Mouse (Mus musculus) T-helper 2 cell (primary cell): ENCODE results near the gene Rsu1.

Experiments used
- in situ Hi-C: fragments of 300-600 bp; cut with MboI, MseI; formaldehyde crosslinking; loops from one replicate; pipeline ENCODE4 v1.15.1; 2025; ENCODE audit warnings: high pct_unique_total_duplicates

The Rsu1 gene

DNA sequence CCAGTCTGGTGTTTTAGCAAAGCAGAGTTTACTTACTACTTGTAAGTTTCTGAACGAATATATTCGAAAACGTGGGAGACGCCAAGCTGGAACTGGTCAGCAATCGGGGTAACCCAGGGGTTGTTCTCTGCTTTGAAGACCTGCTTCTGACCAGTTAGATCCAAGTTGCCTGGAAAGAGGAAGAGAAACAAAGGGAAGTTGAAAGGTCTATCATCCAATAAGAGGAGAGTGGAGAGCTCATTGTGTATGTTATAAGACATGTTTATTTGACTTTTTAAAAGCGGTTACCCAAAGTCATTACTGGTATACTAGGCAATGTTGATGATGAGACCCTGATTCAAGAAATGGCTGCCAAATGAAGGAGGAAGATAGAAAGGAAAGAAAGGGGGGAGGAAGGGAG lies 101.3 kb downstream of the Rsu1 start:
- in situ Hi-C loops: no loop called here

DNA sequence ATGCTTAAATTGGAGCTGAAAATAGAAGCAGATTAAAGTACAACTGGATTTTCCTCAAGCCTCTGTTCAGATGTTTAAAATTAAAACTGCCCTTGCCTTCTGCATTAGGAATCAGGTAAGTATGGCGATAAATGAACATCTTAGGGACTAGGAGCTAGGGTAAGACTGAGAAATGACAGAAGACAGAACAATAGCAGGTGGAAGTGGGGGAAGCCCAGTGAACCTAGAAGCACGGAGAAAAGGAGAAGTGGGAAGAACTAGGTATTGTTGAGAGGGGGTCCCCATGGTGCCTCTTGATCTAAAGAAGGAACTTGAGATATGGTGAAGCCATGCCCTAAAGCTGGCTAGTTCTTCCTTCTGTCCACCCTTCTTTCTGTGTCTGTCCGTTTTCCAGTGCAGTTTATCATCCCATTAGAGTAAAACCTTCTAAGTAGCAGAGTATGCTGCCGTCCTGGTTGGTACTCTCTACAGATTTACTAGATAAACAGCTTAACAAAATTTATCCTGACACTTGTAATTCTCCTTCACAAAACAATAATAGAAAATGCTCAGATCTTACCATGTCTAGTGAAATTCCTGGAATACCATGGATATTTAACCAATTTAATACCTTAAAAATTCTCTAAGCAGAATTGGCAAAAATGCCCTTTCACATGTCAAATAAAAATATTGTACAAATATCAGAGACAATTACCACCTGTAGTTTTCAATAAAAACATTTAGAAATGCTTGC lies 101.9 kb downstream of the Rsu1 start:
- in situ Hi-C loops: no loop called here

DNA sequence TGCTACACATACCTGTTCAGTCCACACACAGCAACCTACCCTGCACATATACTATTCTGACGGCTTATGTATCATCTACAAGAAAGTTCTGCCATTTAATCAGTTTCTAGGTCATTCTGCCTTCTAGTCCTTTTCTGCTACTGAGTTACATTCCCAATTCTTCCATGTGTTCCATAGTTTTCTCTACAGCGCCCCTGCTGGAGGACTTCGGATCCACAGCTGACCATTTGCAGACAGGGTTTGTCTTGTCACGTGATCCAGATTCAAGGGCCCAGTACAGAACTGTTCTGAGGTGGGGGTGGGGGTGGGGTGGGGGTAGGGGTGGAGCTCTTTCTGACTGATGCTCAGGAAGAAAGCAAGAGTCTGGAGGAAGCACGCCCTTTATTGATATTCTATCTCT lies 102.5 kb downstream of the Rsu1 start:
- in situ Hi-C loops: no loop called here

DNA sequence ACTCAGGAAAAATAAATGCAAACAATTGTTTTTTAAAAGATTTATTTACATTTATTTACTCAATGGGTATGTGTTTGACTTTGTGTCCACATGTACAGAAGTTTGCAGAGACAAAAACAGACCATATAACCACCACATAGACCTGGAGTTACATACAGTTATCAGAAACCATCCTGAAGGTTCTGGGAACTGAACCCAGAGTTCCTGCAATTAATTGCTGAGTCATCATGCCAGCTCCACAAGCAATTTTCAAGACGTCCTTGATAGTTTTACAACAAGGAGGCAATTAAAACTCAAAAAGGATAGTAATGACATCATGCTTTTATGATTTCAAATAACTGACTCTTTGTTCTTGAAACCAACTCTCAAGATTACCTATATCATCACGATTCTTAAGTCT lies 109.5 kb downstream of the Rsu1 start:
- in situ Hi-C loops: no loop called here

DNA sequence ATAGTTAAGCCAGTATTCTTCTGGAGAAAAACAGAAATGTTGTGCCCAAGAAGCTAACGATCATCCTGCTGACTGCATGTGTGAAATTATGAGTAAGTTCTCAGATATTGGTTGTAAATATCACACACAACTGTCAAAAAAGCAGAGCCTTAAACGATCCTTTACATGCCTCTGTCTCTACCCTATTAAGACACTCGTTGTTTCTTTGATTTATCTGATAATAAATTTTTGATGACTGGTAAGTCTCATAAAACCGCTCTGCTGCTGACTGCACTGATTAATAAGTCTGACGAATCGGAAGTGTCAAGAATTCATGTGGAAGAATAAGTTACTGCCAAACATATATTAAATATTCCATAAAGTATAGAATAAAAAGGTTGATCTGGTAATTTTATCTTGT lies 126.0 kb downstream of the Rsu1 start:
- in situ Hi-C loops: no loop called here

DNA sequence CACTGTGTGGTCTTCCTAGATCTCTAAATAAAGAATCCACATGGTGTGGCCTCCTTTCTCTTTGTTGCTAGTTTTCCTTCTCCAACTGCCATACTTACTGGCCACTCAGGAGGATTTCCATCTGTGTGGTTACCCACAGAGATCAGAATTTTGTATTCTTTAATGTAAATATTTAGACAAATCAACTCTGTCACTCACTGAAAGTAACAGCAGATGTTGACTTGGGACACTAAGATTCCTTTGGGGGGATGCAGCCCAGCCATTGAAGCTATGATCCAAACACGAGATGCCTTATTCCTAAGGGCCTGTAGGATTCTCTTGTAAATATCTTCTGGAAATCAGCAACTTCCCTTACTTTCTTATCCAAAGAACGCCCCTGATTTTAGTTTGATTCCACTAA lies 136.3 kb downstream of the Rsu1 start:
- in situ Hi-C loops: no loop called here

DNA sequence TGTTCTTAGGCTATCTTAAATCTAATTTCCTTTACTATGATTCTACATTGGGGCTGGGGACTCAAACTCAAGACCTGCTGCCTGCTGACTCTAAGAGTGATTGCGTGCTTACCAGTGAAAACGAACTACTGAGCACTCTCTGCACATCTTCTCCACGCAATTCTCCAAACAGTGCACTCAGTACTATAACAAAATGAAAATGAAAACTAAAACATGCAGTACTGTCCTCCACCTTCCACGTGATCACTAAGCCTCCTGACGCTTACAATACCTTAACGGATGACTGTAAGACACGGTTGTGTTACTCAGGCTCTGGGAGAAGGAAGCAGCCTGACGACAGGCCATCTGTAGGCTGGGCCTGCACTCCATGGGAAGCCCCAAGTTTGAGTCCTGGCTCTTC lies 138.4 kb downstream of the Rsu1 start:
- in situ Hi-C loops: no loop called here

DNA sequence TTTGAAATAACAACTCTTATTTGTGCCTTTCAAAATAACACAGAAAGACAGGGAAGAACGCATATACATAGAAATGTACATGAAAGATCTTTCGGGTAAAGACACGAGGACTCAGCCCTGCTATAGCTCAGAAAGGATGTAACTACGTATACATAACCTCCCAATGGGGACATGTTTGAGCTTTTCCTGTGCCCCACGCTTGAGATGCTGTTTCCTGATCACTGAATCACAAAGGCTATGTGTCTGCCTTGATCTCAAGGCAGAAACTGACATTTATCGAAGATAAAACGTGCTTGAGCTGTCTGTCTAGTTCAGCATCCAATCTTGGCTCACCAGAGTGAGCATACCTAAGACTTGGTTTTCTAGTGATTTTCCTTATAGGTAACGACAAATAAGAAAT lies 138.8 kb downstream of the Rsu1 start:
- in situ Hi-C loops: no loop called here

DNA sequence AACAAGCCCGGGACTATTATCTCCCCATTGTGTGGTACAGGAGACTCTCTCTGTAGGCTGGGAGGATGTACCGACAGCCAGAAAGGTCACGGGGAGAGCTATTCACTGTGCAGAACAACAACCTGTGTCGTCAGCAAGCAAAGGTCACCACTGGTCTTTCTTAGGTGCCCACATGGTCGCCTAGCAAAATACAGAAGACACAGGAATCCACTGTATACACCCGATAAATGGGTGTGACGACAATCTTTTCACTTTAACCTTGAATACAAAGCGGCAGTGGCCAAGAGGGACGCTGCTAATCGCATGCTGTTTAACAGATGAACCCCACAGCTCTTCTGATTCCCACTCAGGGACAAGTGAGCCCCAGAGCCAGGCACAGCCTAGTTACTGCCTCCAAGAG lies 141.4 kb downstream of the Rsu1 start:
- in situ Hi-C loops: no loop called here

DNA sequence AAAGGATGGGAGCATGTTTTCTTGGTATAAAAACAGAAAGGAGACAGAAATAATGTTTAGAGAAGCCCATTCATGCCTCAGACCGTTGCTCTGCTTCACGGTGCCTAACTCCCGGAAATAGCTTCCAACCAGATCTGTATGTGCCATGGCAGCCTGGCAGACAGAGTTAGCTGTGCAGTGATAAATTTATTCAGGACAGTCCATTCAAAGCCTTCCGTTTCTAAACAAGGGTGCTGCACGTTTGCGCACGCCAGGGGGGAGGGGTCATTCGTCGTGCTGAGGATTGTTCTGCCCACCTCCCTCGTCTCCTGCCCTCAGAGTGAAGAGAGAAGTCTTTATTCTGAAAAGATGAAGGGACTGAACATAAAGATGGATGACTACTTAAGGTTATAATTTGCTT lies 141.9 kb downstream of the Rsu1 start:
- in situ Hi-C loops: no loop called here

DNA sequence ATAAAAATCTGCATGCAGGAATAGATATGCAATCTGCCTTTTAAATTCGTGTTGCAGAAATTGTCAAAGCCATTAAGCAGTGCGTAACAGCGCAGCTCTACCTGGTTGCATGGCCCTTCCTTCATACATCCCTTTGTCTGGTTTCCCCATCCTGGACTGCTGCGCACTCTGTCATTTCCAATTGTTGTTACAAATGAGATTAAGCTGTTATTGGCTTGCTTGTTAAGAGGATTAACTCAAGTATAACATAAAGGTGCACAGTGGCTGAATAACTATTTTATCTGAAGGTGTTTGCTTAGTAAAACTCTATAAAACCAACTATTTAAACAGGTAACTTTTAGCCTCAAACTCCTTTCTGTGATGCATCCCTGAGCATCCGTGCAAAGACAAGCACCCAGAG lies 150.8 kb downstream of the Rsu1 start:
- in situ Hi-C loops: no loop called here

DNA sequence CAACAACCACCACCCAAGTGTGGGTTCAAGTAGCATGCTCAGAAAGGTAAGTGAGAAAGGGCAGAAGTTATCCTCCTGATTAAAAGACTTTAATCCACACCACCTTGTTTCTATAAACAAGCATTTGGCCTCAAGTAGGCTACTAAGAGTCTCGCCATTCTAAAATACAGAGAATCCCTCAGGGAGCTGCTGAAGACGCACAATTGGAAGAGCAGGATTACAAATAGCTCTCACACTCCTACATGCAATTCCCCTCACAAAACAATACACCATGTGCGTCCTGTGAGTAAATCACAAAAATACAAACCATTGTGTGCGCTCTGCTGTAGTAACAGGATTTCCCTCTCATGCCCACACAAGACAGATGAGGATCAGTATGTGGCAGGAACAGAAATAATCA lies 153.3 kb downstream of the Rsu1 start:
- in situ Hi-C loops: no loop called here

DNA sequence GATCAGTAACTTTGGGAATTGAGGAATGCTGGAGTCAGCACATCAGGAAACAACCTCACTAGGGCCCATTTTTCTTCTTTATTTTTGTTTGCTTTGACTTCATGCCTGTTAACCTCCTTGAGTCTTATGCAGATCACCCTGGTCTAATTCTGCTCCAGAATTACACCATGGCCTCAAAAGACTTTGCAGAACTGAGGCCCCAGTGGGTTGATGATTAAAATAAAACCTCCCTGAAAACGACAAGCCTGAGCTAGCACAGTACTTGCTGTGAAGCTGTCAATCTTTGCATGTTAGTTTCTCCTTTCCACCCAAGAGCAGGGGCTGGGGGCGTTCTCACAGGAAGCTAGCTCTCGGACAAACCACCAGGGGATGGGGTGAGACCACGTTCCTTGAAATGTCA lies 164.7 kb downstream of the Rsu1 start:
- in situ Hi-C loops: no loop called here

DNA sequence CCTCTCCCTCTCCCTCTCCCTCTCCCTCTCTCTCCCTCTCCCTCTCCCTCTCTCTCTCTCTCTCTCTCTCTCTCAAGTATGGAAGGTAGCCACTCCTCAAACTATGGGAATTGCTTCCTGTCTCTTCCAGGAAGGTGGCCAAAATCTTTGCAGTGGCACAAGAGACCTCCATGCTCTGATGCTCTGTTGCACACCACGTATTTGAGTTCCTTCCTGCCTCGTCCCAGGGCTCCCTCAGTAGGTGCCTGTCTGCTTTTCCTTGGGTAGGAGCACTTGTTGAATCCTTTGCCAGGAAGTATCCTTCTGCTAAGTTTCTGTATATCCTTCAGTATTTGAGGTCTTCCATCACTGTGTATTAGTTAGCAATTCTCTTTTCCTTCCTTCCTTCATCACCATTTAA lies 166.8 kb downstream of the Rsu1 start:
- in situ Hi-C loops: no loop called here

DNA sequence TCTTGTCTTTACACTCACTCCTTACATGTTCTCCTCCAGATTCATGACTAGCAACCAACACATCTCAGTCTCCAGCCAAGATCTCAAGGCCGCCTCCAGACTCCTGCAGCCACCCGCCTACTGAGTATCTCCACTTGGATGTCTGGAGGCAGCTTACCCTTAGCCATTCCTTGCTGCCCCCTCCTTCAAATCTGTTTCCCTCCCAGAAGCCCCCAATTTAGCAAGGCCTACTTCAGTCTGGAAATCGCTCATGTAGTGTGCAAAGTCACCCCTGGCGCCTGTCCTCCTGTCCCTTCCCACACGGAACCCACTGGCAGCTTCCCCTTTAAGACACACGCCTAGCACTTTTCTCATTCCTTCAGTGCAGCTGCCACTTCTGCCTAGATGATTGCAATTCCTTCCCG lies 167.4 kb downstream of the Rsu1 start:
- in situ Hi-C loops: no loop called here

DNA sequence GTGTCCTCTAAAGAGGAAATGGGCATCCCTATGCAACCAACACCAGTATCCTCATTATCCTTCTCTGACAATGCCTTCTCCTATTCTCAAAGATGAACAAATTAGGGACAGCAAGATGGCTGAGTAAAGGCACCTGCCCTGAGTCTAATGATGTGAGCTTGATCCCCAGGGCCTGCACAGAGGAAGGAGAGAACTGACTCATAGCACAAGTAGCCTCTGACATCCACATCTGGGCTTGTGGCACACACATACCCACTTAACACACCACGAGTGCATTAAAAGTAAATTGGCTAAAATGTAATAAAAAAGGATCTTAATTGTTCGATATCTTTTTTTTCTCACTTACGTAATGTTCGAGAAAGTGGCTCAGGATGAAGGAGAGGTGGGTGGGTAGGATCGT lies 177.2 kb downstream of the Rsu1 start:
- in situ Hi-C loops: no loop called here

DNA sequence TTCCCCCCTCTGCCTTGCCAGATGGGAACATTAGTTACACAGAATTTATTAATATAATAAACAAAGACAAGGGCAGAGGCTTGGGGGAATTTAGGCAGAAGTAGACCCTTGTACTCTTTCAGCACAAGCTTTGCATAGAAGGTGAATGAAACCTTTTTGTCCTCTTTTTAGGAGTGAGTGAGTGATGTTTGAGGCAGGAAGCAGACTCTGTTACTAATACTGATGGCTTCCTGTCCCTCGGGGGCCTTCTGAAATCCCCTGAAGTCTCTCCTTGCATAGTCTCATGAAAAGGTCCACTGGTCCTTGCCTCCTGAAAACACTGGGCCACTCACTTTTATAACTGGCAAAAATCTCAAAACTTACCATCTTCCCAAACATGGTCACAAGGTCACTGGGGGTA lies 177.6 kb downstream of the Rsu1 start:
- in situ Hi-C loops: no loop called here

DNA sequence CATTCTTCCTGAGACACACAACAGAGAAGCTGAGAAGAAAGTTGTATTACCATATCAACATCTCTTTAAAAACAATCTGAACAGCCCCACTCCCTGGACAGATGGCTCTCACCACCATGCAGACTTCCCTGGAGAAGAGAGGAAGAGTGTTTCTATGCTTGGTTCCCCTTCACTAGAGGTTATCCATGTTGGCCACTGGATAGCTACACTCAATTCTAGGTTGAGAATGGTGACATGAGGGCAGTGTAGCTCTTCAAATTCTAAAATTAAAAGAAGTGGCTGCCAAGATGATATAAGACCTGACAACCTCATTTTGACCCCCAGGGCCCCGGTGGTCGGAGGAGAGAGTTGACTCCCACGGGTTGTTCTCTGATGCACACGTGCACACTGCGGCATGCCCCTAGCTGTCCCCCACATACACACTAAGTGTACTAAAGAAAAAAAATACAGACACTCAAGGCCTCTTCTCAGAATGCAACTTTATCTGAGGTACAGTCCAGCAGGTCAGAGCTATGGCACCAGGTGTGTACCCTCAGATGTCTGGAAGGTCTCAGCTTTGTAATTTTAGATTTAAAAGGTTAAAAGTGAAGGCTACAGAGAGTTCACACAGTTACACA lies 179.7 kb downstream of the Rsu1 start:
- in situ Hi-C loops: no loop called here

DNA sequence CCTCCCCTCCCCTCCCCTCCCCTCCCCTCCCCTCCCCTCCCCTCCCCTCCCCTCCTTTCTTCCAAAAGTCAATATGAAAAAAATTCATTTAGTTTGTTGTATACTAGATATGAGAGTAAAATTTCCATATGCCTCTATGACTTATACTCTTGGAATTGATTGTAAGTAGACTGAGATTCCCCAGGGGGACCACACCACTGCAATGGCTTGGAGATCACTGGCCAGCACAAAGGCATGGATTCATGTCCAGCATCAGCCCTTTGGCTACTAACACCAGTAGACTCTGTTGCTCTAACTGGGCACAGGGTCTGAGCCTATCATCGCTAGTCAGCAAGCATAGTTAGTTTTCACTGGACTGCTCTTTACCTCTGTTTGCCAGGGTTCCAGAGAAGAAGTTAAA lies 180.4 kb downstream of the Rsu1 start:
- in situ Hi-C loops: no loop called here

DNA sequence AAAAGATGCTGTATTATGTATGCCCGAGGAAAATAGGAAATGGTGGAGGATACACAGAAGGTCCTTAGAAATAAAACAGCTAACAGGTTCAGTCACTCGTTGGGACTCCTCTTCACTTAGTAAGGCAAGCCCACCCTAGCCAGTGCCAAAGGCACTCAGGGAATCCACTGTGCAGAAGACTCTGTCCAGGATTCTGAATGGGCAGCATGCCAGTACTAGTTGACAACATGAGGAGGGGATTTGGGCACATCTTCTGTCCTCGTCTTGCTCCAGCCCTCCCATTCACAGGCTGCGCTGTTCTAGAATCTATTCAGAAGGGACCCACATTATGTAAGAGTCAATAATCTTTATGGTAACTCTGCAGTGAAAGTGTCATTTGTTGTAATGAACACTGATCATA lies 181.4 kb downstream of the Rsu1 start:
- in situ Hi-C loops: no loop called here

DNA sequence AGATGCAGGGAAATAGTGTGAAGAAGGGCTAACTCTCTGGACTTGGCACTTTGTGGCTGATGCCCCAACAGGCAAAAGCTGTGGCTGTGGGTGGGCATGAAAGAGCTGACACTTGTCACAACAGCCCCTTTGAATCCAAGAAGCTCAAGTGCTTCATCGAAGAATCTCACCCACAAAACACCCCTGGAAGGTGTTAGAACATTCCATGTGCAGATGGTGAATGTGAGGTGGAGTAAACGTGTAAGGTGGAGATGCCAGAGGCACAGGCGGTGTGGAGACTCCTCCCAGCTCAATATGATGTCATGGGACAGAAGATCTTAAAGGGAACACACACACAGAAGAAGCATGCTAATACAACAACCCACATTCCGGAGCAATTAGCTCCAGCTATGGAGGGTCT lies 182.9 kb downstream of the Rsu1 start:
- in situ Hi-C loops: no loop called here

DNA sequence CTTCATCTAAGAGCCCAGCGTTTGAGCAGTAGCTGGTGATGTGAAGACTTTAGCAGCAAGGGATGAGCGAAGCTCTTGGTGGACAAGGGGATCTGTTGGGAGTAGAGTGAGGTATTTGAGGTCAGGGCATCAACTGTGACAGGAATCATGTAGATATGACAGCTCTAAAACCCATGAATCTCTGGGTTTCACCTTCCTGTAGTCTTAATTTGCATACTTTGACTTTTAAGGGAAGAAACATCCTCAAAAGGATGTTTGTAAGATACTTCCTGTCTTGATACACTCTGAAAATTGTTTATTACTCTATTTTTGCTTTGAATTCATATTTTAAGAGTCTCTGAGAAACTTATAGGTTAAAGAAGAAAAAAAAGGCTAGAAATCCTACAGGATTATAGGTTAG lies 183.4 kb downstream of the Rsu1 start:
- in situ Hi-C loops: no loop called here

DNA sequence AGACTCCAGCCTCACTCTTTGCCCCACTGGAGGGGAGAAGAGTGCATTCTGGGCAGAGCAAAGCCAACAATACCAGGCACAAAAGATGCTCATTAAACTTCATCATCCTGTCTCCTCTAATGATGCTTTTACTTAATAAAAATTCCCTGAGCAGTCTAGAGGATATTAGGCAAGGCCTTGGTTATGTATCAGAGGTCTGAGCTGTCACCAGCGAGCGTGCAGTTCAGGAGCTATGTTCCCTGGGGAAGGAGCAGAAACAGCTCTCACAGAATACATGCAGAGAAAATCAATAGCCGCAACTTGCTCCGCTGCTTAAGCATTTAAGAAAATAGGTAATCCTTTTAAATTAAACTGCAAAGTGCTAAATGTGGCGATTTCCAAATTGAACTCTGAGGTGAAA lies 187.0 kb downstream of the Rsu1 start:
- in situ Hi-C loops: no loop called here

DNA sequence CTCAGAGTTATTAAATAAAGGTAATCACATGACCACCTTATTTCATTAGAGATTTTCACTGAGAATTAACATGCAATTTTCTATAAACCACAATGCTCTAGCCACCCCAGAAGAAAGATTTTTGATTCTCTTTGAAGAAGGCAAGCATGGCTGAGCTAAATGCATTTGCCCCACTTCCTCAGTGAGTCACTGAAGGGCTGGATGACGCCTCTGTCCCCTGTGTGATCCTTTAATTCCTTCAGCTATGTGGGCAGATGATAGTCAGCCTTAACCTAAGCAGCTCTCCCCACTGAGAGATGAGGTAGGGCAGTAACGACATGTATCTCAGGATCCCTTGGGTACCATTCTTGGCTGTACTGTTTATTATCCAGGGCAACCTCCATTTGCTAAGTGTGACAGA lies 190.7 kb downstream of the Rsu1 start:
- in situ Hi-C loops: no loop called here
